Mouse (Mus musculus): ENCODE results near the gene Zbtb3. TPM values are rescaled to one million over a fixed set of nuclear protein-coding genes. Genes with fewer than 3 reads are reported as not detected.

Zbtb3 gene
- polyA plus RNA-seq (2015; fragmentation: Nextera tagmentation; extraction: Ambion mirVana): 3.5 and 3.8 TPM in 2 replicates

DNA sequence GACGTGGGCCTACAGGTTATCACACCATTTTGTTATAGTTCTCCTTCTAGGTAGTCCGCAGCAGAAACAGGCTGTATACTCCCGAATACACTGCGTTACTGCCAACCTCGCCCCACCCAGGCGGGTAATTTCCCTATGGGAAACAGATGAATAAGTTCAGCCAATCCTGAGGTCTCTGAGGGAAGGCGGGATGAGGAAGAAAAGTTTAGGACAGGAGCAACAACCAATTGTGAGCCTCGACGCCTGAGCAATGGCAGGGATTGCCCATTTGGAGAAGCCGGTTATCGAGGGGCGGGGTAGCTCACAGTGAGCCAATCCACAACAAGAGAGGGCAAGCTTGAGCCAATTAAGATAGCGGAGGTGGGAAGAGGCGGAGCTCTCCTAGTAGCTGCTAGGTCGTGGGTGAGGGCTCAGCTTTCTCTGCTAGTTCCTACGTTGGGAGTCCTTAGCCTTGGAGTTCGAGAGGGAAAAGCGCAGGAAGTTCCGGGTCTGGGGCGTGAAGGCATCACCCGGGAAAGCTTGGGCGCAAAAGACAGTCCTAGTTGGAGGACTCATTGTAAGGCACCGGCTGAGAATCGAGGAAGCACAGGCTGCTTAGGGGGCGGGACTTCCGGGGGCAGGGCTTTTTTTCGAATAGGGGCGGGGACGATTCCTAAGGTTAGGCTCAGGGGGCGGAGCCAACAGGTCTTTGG, at the start of gene Zbtb3:
TSS of gene Zbtb3 (plus strand) at position 426 of the 692 bp plus-strand sequence.
- Histone ChIP-seq H3K9ac (peak within 1 kb of the TSS; percentile 62), H3K4me2 (peak within 1 kb of the TSS; percentile 65), H3K4me3 (peak within 1 kb of the TSS; percentile 71), H3K4me1 (replicated peaks) (peaks cover 19% of the 10 kb centered on the region), H3K27ac (peak within 1 kb of the TSS; percentile 87), H3K36me3 (peaks cover 20% of the 10 kb centered on the region), H3K27me3 (no peaks in the 10 kb centered on the region), H3K9me3 (replicated peaks) (no peaks in the 10 kb centered on the region)
- WGBS: under 1% methylated on average over 30 of the region's 30 CpGs
- peak; percentile 96 for ATAC-seq (replicated peaks; ENCODE audit: insufficient number of reproducible peaks, insufficient read depth, low FRiP score, low read depth)

DNA sequence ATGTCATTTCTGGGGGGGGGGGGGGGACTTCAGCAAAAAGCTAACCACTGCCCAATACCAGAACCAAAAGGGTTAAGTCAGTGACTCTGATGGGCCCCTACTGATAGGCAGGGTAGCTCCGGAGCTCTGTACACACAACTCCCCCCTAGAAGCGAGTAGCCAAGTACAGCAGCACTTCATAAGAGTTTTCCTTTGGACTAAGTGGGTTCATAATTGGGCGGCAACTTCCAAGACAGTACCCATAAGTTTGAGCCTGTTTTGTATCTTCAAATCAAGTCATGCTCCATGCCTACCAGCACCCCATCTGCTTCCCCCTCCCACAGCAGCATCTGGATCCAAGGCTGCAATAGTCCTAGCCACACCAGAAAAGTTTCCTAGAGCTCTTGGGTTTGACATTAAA, 46.7 kb upstream of the Zbtb3 start:
- no peak overlapping the region for H3K9ac ChIP-seq
- ATAC-seq (replicated peaks; ENCODE audit: insufficient number of reproducible peaks, insufficient read depth, low FRiP score, low read depth): no peak
- peak overlapping the region; percentile 60 for H3K4me2 ChIP-seq
- no peak overlapping the region for H3K27ac ChIP-seq
- H3K9me3 ChIP-seq (replicated peaks): no peaks in the 10 kb centered on the region
- H3K27me3 ChIP-seq: no peaks in the 10 kb centered on the region
- WGBS: 47% methylated on average over 3 of the region's 3 CpGs
- peaks cover 22% of the 10 kb centered on the region for H3K4me1 ChIP-seq (replicated peaks)
- H3K4me3 ChIP-seq: peak overlapping the region; percentile 98; the same call in 1 of the 2 replicates
- peaks cover 39% of the 10 kb centered on the region for H3K36me3 ChIP-seq

DNA sequence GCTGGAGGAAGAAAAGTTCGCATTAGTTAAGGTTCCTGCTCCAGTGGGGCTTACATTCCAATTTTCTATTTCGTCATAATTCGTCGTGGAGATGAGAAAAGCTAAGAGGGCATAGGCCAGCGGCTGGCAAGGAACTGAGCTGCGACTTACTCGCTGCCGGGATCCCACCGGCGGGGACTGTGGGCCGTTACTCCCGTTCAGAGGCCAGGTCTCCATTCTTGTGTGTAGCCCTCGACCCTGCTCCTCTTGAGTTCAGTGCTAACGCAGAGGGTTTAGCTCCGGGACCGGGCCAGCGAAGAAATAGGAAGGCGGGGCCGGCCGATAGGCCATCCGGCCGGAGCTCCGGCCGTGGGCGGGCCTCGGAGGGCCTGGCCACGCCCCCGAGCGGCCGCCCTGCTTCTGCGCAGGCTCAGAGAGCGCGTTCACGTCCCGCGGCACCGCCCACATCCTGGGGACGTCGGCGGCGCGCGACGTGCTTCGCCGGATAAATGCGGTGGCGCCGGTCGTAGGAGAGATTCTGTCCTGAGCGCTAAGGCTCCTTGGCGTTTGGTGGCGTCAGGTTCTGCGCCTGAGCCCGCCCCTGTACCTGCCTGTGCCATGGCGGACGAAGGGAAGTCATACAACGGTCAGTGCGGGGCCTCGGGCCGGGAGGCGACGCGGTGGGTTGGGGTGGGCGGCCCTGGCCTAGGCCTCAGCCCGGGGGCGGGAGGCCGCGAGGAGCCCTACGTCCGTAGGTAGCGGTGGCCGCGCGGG, 45.5 kb upstream of the Zbtb3 start, which contains the start of gene Nxf1:
TSS of gene Nxf1 (plus strand) at position 439 of the 753 bp plus-strand sequence.
- Histone ChIP-seq H3K27me3 (no peaks in the 10 kb centered on the region), H3K4me2 (peak within 1 kb of the TSS; percentile 60), H3K9me3 (replicated peaks) (no peaks in the 10 kb centered on the region), H3K4me3 (peak within 1 kb of the TSS; percentile 98), H3K27ac (peak within 1 kb of the TSS; percentile 89), H3K36me3 (peaks cover 29% of the 10 kb centered on the region), H3K9ac (peak within 1 kb of the TSS; percentile 98), H3K4me1 (replicated peaks) (peaks cover 22% of the 10 kb centered on the region)
- WGBS: under 1% methylated on average over 73 of the region's 75 CpGs
- peak; percentile 93 for ATAC-seq (replicated peaks; ENCODE audit: insufficient number of reproducible peaks, insufficient read depth, low FRiP score, low read depth)

DNA sequence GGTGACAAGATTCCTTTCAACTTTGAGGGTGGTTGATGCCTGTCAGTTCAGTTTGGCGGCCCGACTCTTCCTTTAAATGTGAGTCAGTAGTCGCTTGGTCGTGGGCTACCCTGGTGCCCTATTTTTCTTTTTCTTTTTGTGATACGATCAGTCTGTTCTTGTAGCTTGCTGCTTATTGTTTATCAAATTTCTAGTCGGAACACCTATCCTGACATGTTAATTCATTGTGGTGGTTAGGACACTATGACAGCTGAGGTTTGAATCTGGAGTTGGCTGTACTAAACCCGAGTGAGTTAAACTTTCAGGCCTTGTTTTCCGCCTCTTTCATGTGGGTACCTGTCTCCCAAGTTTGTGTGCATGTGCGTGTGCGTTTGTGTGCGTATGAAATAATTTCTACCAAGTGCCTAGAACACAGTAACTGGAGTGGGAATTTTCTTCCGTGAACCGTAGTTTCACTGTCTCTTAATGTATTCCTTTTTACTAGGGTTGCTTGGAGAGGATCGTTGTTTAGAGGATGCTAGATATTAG, 44.8 kb upstream of the Zbtb3 start:
- Histone ChIP-seq H3K4me3 (peak overlapping the region; percentile 98), H3K27me3 (no peaks in the 10 kb centered on the region), H3K4me2 (peak overlapping the region; percentile 60), H3K36me3 (peaks cover 26% of the 10 kb centered on the region), H3K27ac (peak overlapping the region; percentile 89), H3K9ac (peak overlapping the region; percentile 98), H3K4me1 (replicated peaks) (peaks cover 22% of the 10 kb centered on the region), H3K9me3 (replicated peaks) (no peaks in the 10 kb centered on the region)
- no peak for ATAC-seq (replicated peaks; ENCODE audit: insufficient number of reproducible peaks, insufficient read depth, low FRiP score, low read depth)
- 3% methylated on average over 14 of the region's 14 CpGs for WGBS

DNA sequence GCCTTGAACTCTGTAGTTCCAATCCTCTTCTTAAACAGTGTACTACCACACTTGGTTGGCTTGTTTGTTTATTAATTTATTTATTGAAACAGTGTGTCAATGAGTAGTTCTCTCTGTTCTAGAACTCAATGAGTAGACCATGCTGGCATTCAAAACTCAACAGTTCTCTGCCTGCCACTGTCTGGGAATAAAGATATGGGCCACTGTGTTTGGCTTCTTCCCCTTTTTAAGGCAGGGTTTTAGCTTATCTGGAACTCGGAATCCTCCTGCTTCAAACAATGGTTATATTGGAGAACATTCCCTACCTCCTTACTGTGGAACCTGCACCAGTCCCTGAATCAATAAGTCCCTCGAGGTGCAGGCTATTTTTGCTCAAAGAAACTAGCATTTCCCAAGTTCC, 43.5 kb upstream of the Zbtb3 start:
- 69% methylated on average over 2 of the region's 2 CpGs for WGBS

DNA sequence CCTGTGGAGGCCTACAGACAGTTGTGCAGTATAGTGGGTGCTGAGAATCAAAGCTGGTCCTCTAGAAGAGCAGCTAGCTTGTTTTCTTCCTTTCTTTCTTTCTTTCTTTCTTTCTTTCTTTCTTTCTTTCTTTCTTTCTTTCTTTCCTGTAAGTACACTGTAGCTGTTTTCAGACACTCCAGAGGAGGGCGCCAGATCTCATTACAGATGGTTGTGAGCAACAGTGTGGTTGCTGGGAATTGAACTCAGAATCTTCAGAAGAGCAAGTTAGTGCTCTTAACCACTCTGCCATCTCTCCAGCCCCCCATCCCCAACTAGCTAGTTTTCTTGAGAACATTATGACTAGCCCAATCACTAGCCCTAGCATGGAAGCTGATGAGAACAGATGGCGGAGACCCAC, 41.6 kb upstream of the Zbtb3 start:
- Histone ChIP-seq H3K9me3 (replicated peaks) (no peaks in the 10 kb centered on the region), H3K27me3 (no peaks in the 10 kb centered on the region), H3K9ac (no peak overlapping the region), H3K36me3 (peaks cover 33% of the 10 kb centered on the region), H3K4me3 (no peak overlapping the region), H3K4me1 (replicated peaks) (peaks cover 20% of the 10 kb centered on the region), H3K27ac (no peak overlapping the region), H3K4me2 (no peak overlapping the region)
- no peak for ATAC-seq (replicated peaks; ENCODE audit: insufficient number of reproducible peaks, insufficient read depth, low FRiP score, low read depth)
- WGBS: 94% methylated on average over 2 of the region's 2 CpGs

More for the DNA sequence above, 43.5 kb upstream of the Zbtb3 start:
- Histone ChIP-seq H3K4me1 (replicated peaks) (peaks cover 22% of the 10 kb centered on the region), H3K36me3 (peaks cover 28% of the 10 kb centered on the region), H3K4me2 (peak overlapping the region; percentile 60; the same call in 1 of the 2 replicates), H3K4me3 (peak overlapping the region; percentile 98; the same call in 1 of the 2 replicates), H3K27ac (no peak overlapping the region), H3K9ac (no peak overlapping the region), H3K27me3 (no peaks in the 10 kb centered on the region), H3K9me3 (replicated peaks) (no peaks in the 10 kb centered on the region)
- no peak for ATAC-seq (replicated peaks; ENCODE audit: insufficient number of reproducible peaks, insufficient read depth, low FRiP score, low read depth)

DNA sequence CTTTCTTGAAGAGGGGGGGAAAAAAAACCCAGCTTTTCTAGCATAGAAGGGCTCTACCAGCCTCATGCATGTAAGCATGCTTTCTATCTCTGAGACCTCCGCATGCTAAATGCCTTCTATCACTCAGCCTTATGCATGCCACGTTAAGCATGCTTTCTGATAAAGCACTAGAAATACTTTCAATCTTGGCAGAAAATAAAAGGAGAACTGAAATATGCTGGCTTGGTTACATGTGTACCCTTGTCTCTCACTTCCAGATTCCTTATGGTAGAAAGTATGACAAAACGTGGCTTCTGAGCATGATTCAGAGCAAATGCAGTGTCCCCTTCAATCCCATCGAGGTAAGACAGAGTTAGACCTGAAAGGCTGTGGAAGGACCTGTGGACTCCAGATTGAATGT, 39.1 kb upstream of the Zbtb3 start:
- Histone ChIP-seq H3K4me1 (replicated peaks) (peaks cover 8% of the 10 kb centered on the region), H3K27ac (no peak overlapping the region), H3K4me2 (no peak overlapping the region), H3K9ac (no peak overlapping the region), H3K4me3 (no peak overlapping the region), H3K27me3 (no peaks in the 10 kb centered on the region), H3K9me3 (replicated peaks) (no peaks in the 10 kb centered on the region), H3K36me3 (peaks cover 58% of the 10 kb centered on the region)
- ATAC-seq (replicated peaks; ENCODE audit: insufficient number of reproducible peaks, insufficient read depth, low FRiP score, low read depth): no peak
- 73% methylated on average over 4 of the region's 4 CpGs for WGBS

DNA sequence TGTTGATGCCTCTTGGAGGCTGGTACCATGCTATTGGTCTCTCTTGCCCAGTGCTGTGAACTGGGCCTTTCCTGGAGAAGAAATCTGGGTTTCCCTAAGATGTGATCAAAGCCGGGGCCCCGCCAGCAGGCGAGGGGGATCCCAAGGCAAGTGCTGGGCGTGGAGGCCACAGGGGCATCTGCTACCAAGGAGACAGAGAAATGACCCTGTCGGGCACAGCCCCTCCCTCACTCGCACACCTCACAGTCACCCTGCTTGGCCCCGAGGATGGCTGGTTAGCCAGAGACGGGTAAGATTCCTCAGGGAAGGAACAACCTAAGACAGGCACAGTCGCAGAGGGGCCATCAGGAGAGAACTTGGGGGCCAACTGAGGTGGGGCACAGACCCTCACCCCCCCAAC, 36.8 kb upstream of the Zbtb3 start:
- Histone ChIP-seq H3K27ac (no peak overlapping the region), H3K4me1 (replicated peaks) (peaks cover 4% of the 10 kb centered on the region; the same call in 1 of the 2 replicates), H3K36me3 (peaks cover 79% of the 10 kb centered on the region), H3K9ac (no peak overlapping the region), H3K4me2 (no peak overlapping the region), H3K4me3 (no peak overlapping the region), H3K27me3 (no peaks in the 10 kb centered on the region), H3K9me3 (replicated peaks) (no peaks in the 10 kb centered on the region)
- no peak for ATAC-seq (replicated peaks; ENCODE audit: insufficient number of reproducible peaks, insufficient read depth, low FRiP score, low read depth)
- WGBS: 91% methylated on average over 9 of the region's 9 CpGs

DNA sequence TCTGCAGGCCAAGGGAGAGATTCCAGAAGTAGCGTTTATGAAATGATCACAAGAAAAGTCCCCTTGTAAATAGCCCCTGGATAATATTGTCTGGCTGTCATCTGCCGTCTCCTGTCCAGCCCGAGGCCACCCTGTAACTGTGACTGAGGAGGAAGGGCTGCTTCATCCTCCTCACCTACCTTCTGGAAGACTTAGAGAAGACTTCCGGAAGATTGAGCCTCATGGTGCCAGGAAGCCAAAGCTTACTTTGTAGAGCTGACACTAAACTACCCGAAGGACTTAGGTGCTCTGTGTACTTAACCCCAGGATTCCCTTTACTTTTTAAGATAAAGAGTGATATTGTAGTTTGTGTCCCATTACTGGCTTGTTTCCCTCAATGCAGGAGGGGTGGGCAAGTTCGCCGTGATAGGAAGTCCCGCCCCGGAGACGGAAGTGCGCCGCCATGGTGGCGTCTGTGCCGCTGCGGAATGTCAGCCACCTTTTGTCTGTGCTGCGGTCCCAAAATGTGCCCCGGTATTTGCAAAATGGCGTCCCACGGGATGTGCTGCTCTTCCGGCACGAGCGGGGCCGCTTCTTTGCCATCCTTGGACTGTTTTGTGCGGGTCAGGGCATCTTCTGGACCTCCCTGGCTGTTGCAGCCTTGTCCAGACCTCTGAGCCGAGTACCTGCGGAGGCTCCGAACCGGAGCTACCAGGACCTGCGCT, 31.6 kb upstream of the Zbtb3 start, which contains the start of gene Tmem223:
TSS of gene Tmem223 (plus strand) at position 430 of the 704 bp plus-strand sequence.
- Histone ChIP-seq H3K27me3 (no peaks in the 10 kb centered on the region), H3K4me2 (peak within 1 kb of the TSS; percentile 72), H3K36me3 (peaks cover 51% of the 10 kb centered on the region), H3K9ac (peak within 1 kb of the TSS; percentile 83), H3K9me3 (replicated peaks) (no peaks in the 10 kb centered on the region), H3K4me3 (peak within 1 kb of the TSS; percentile 72), H3K27ac (peak within 1 kb of the TSS; percentile 86), H3K4me1 (replicated peaks) (peaks cover 28% of the 10 kb centered on the region)
- 13% methylated on average over 29 of the region's 29 CpGs for WGBS
- 0 out of 2 replicates have a peak, but pooled peaks have one; percentile 6 for ATAC-seq (replicated peaks; ENCODE audit: insufficient number of reproducible peaks, insufficient read depth, low FRiP score, low read depth)

DNA sequence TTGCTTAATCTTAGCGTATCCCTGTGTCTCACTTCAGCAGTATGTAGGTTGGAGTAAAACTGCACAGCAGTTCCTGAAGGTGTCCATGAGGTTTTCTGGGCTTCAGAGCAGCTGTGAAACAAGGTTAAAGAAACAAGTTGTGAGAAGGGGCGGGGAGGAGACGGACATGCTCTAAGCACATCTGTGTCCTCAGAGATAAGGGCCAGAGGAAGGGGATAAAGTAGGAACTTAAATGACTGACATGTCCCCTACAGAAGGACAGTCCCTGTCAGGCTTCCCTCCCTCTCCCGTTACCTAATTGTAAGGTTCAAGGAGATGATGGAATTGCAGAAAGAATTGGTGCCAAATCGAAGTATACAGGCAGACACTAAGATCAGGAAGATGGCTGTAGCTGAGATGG, 29.4 kb upstream of the Zbtb3 start:
- H3K4me2 ChIP-seq: peak overlapping the region; percentile 91; the same call in 1 of the 2 replicates
- H3K27ac ChIP-seq: peak overlapping the region; percentile 100; the same call in 1 of the 2 replicates
- H3K4me1 ChIP-seq (replicated peaks): peaks cover 30% of the 10 kb centered on the region
- H3K4me3 ChIP-seq: peak overlapping the region; percentile 89
- WGBS: 64% methylated on average over 5 of the region's 5 CpGs
- no peak for ATAC-seq (replicated peaks; ENCODE audit: insufficient number of reproducible peaks, insufficient read depth, low FRiP score, low read depth)
- H3K27me3 ChIP-seq: no peaks in the 10 kb centered on the region
- H3K9me3 ChIP-seq (replicated peaks): no peaks in the 10 kb centered on the region
- peaks cover 33% of the 10 kb centered on the region for H3K36me3 ChIP-seq
- H3K9ac ChIP-seq: no peak overlapping the region

Data from heart, embryonic 15.5 days (tissue).